Mouse (Mus musculus): ENCODE data around the gene Aamp.
"Not testable (repeated sequence)": the region's sequence is repeated elsewhere in the genome, so short reads cannot be mapped to it uniquely, and the experiment has no call there.

Gene Aamp

DNA sequence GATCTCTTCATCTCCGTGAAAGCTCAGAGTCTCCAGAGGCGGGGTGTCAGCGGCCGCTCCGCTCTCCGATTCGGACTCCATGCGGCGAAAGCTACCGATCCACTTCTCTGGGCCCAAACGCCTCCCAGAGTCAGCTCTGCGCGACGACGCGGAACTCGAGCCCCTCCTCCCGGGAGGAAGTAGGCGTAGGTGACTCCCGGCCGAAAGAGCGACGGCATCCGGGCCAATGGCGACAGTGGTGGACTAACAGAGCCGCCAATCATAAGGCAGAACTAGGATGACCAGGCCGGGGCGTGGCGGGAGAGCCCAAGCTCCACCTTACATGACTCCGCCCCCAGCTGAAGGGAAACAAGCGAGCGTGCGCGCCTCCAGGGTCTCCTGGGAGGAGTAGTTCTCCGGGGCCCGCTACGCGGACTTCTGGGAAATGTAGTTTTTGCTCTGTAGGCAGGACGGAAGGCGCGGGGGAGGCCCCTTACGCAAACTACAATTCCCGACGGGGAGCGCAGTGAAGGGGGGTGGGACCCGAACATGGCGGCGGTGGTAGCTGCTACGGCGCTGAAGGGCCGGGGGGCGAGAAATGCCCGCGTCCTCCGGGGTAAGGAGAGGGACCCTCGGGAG lies at the start of gene Aamp, which contains the start of gene Pnkd:
TSS of gene Aamp (minus strand) at position 196 of the 618 bp plus-strand sequence.
TSS of gene Pnkd (plus strand) at position 388 of the 618 bp plus-strand sequence.
- peak; percentile 100 for DNase-seq (ENCODE audit: low read depth in 1 of 2, low spot score in 2 of 2)

DNA sequence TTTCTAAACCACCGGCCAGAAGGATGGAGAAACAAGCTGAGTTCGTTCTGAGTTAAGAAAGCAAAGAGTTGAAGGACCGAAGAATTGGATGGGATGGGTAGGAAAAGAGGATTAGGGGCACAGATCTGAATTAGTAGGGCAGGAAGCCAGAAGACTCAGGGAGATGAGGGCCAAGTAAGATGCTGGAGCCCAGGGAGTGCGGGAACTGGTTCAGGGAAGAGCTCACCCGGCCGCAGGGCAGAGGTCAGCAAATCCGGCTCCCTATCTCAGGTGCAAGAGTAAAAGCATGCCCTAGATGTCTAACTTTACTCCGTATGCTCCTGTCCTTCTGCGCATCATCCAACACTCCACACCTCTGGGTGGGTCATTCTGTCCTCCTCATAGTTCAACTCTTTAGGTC lies 48.4 kb upstream of the Aamp start:
- no peak for DNase-seq (ENCODE audit: low read depth in 1 of 2, low spot score in 2 of 2)

DNA sequence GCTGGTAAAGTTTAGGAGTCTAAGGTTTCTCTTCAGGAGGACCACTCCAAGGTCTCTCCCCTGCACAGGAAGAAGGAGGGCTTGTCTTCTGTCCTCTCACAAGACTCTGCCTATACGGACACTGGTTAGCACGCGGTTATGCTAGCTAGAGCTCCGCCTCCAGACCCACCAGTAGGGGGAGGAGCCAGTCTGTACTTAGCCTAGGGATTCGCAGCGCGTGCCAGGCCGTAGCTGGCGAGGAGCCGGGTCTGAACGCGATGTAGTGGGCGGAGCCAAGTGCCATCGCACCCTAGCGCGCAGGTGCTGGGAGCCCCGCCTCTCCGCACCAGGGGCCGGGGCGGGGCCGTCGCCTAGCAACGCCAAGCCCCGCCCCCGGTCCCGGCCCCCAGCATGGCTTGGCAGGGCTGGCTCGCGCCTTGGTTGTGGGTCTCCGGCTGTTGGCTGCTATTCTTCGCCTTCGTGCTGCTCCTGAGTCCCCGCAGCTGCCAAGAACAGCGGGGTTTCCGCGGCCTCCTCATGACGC lies 47.8 kb upstream of the Aamp start:
- peak; percentile 71 to 72 for DNase-seq (ENCODE audit: low read depth in 1 of 2, low spot score in 2 of 2)

DNA sequence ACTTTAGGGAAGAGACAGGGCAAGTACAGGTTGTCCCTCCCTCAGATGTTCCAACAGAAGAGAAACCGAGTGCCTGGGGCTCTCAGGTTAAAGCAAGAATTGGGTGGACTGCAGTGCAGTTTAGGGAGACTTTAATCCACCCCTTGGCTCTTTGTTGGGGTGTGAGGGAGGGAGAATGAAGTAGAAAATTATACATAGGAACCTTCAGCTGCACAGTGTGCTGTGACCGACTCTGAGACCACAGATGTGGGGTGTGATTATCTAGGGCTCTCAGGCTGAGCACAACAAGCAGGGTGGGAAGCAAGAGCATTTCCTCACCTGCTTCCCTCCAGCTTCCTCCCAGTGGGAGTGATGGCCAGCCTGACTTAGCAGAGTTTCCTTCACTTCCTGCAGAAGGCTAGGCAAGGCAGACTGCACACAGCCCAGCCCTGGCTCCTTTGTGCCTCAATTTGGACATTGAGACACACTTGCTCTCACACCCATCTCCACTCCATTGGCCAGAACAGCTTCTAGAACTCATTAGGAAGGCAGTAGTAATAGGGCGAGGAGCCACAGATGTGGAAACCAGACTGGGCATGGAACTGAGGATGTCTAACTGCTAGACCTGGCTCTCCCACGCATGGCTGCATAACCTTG lies 46.6 kb upstream of the Aamp start:
- no peak for DNase-seq (ENCODE audit: low read depth in 1 of 2, low spot score in 2 of 2)

DNA sequence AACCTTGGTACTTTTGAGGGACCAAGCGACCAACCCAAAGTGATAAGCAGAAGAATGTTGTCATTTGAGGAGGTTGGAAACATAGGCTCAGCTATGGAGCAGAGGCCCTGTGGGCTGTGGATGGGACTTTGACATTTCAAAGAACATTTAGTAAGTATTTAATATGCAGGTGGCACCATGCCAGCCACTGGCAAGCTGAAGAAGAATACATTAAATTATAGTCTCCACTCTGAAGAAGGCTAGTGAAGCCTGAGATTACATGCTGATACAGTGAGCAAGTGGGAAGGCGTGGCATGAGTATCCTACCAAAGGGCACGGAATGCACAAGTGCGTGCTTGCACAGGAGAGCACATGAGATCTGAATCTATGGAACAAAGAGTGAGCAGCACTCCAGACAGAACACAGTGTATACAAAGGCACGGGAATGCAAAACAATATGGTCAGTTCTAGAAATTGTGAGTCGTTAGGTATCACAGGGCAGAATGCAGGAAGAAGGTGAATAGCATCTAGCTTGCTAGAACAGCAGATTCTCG lies 45.4 kb upstream of the Aamp start:
- no peak for DNase-seq (ENCODE audit: low read depth in 1 of 2, low spot score in 2 of 2)

DNA sequence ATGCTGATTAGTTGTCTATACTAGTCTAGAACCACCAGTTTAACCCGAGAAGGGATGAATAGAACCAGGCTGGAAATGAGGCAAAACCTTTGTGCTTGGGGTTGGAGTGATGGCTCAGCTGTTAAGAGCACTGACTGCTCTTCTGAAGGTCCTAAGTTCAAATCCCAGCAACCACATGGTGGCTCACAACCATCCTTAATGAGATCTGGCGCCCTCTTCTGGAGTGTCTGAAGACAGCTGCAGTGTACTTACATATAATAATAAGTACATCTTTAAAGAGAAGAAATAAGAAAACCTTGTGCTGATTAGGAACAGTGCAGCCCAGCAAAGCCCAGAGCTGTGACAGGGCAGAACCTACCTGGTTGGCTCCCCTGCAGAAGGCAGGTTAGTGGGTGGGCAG lies 42.4 kb upstream of the Aamp start:
- not testable (repeated sequence) for DNase-seq (ENCODE audit: low read depth in 1 of 2, low spot score in 2 of 2)

DNA sequence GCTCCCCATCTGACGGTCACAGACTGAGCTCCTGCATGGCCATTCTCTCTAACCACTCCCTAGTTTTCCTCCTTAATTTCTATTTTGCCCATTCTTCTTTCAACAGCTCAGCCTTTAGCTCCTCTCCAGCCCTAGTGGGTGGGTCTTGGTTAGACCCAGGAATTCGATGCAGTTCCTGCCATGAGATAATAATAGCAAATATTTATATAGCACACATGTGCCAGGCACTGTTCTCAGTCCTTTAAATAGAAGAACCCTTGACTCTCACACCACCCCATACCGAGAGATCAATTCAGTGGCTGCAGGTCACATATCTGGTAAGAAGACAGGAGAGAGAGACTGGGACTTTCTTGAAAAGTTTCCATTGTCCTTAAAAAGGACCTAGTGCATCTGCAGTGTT lies 36.9 kb upstream of the Aamp start:
- no peak for DNase-seq (ENCODE audit: low read depth in 1 of 2, low spot score in 2 of 2)

DNA sequence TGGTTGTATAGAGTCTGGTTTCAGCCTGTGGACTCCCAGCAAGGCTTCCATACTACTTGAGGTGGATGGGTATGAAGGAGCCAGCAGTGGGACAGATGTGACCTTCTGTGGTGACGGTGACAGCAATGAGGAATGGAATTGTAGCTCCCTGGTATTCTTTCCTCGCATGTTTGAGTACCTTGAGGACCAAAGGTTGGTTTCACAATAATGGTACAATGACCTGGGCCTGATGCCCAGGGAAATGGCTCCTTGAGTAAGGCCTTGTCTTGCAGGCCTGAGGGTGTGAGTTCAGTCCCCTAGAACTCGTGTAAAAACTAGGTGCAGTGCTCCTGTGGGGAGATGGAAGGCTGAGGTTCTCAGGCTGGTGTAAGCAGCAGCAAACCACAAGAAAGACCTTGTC lies 34.2 kb upstream of the Aamp start:
- no peak for DNase-seq (ENCODE audit: low read depth in 1 of 2, low spot score in 2 of 2)

DNA sequence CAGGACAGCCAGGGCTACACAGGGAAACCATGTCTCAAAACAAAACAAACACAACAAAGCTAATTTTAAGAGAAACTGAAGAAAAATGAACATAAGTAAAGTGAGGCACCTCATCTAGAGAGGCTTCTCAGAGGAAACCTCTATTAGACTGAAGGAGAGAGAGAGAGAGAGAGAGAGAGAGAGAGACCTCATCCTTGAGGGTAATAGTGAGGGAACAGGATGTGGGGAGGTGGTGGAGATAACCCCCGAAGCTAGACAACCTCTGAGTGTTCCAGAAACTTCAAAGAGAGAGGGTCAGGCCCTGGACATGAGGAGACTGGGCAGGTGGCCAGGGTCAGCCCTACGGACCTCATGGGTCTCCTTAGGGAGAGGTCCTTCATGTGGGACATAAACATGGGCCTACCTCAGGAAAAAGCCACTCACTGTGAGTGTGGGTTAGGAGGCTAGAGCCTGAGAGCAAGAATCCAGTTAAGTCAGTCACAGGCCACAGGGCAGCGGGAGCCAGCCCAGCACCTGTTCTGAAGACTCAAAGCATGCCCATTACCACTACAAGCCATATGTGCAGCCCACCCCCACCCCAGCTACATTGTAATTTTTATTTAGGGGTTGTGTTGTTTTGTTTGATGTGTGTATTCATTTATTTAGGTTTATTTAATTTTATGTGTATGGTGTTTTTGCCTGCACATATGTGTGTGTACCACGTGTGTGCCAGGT lies 31.7 kb upstream of the Aamp start:
- DNase-seq (ENCODE audit: low read depth in 1 of 2, low spot score in 2 of 2), result no peak

DNA sequence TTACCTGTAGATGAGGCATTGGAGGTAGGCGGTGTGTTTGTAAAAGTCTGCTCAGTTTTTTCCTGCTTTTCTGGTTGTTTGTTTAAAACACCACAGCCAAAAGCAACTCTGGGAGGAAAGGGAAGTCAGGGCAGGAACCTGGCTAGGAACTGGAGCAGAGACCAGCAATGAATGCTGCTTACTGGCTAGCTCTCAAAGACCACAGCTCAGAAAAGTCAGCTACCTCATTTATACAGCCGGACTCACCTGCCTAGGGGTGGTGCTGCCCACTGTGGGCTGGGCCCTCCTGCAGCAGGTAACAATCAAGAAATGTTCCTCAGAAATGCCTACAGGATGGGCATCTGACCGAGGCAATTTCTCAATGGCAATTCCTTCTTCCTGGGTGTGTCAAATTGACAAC lies 30.3 kb upstream of the Aamp start:
- DNase-seq (ENCODE audit: low read depth in 1 of 2, low spot score in 2 of 2), result no peak

DNA sequence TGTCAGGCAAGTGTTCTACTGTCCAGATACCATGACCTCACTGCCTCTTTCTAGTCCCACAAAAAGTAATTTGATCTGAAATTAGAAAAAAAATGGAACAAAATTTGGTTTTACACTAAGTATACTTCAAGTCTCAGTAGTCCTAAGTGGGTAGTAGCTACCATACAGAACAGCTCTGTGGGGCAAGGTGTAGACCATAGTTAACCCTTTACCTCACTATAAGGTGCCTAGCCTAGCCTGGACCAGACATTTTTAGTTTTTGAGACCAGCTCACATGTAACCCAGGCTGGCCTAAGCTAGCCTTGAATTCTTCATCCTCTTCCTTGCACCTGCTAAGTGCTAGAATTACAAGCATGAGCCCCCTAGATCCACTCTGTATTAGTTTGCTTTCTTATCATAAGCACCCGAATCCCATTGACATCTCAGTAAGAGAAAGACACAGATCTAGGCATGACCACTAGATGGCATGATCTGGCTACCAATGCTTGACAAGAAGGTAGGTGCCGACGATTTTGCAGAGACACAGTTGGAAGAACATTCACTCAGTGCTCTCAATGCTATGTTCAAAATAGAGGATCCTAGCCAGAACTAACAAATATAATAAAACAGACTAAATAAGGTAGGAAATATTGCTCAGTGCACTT lies 28.6 kb upstream of the Aamp start:
- peak in 1 of 2 experiments; percentile 19 for DNase-seq (ENCODE audit: low read depth in 1 of 2, low spot score in 2 of 2)

DNA sequence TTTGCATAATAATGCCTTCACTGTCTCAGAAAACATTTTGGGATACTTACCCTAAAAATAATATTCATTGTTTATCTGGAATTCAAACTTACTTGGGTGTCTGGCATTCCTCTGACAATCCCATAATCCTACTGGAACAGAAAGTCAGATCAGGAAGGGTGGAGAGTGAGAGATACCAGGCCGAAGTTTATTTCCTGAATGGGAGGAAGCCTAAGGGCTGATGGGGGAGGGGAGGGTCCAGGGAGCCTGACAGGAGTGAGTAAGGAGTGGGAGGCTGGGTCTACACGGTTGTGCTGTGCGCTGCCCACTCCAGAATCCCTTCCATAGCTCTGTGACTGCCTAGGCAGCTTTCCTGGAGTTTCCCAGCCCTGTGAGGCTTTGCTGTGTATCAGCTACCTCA lies 25.2 kb upstream of the Aamp start:
- DNase-seq (ENCODE audit: low read depth in 1 of 2, low spot score in 2 of 2), result no peak

DNA sequence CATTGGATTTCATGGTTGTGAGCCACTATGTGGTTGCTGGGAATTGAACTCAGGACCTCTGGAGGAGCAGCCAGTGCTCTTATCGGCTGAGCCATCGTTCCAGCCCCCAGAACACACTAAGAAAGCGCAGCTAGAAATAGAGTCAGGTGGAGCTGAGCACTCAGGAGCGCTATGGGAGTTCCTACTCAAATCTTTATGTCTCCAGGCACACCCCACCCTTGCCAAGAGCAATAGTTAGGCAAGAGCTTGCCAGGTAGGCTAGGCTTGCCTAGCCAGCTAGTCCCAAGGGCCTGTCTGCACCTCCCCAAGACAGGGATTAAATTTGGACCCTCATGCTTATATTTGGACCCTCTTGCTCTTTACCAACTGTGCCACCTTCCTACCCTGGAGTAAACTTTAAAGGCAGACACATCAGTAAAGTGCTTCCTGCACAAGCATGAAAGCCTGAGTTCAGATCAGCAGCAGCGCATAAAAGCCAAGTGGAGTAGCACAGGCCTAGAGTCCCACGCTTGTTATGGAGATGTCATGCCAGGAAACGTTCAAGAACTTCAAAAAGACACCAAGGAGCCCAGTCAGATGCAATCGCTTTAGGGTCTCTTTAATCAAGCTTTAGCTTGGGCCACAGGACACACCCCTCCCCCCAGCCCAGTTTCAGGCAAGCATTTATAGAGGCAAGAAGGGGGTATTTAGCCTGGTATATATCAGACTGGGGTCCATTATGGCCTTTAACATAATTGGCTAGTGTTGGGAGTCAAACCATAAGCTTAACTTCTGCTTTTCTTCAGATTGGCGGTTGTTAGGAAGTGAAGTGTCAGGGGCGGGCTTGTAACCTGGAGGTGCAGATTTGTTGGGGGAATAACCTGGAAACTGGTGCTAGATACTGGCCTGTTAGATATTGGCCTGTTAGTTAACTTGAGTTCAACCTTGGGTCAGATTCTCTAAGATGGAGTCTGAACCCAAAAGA lies 23.7 kb upstream of the Aamp start:
- DNase-seq (ENCODE audit: low read depth in 1 of 2, low spot score in 2 of 2), result no peak

DNA sequence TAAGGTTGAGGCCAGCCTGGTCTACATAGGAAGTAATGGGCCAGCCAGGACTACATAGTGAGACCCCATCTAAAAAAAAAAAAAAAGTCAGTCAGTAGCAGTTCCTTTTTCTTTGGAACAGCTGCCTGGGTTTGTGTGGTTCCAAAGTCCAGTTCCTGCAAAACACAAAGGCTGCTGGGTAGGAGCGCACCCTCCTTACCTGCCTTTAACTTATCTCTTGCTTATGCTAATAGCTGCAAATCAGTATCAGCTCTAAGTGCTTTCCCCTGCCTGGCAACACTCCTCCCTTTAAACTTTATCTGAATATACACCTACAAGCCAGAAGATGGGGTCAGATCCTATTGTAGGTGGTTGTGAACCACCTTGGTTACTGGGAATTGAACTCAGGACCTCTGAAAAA lies 22.6 kb upstream of the Aamp start:
- DNase-seq (ENCODE audit: low read depth in 1 of 2, low spot score in 2 of 2), result no peak

DNA sequence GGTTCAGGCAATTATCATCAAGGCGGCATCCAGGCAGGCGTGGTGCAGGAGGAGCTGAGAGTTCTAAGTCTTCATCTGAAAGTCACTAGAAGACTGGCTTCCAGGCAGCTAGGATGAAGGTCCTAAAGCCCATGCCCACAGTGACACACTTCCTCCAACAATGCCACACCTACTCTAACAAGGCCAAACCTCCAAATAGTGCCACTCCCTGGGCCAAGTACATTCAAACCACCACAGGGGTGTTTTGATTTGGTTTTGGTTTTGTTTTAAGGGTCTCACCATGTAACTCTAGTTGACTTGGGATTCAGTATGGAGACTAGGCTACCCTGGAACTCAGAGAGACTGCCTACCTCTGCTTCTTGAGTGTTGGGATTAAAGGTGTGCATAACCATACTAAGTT lies 21.0 kb upstream of the Aamp start, which contains the start of gene Tmbim1:
TSS of gene Tmbim1 (minus strand) at position 101 of the 400 bp plus-strand sequence.
- no peak for DNase-seq (ENCODE audit: low read depth in 1 of 2, low spot score in 2 of 2)

DNA sequence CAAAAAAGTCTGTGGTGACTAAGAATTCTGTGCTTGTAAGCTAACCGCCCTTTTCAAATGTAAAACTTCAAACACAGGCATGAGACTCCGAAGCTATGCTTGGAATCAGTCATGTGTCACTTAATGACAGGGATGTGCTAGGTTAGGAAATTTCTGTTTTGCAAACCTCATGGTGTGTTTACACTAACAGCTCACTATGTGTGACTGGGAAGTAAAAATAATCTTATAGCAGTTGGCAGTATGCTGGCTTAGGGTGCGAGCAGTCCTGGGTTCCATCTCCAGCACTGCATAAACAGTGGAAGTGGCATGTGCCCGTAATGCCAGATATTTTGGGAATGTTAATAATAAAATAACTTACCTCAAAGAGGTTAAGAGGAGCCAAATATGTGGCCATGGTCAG lies 20.4 kb upstream of the Aamp start:
- no peak for DNase-seq (ENCODE audit: low read depth in 1 of 2, low spot score in 2 of 2)

DNA sequence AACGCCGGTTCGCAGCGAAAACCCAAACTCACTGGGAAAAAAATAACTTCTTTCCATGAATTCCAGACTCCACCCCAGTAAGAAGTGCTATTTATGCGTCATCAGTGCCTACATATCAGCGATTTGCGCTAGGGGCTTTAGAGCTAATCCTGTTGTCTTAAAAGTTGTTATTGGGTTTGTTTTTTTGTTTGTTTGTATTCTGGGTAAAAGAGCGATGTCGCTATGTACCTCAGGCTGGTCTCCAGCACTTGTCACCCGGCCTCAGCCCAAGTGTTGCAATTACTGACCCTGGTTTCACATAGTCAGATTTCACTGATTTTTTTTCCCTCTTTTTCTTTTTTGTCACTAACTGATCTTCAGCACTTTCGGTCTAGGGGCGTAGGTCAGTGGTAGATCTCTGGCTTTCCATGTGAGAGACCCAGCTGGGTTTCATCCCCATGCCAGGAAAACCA lies 19.8 kb upstream of the Aamp start:
- DNase-seq (ENCODE audit: low read depth in 1 of 2, low spot score in 2 of 2), result no peak

DNA sequence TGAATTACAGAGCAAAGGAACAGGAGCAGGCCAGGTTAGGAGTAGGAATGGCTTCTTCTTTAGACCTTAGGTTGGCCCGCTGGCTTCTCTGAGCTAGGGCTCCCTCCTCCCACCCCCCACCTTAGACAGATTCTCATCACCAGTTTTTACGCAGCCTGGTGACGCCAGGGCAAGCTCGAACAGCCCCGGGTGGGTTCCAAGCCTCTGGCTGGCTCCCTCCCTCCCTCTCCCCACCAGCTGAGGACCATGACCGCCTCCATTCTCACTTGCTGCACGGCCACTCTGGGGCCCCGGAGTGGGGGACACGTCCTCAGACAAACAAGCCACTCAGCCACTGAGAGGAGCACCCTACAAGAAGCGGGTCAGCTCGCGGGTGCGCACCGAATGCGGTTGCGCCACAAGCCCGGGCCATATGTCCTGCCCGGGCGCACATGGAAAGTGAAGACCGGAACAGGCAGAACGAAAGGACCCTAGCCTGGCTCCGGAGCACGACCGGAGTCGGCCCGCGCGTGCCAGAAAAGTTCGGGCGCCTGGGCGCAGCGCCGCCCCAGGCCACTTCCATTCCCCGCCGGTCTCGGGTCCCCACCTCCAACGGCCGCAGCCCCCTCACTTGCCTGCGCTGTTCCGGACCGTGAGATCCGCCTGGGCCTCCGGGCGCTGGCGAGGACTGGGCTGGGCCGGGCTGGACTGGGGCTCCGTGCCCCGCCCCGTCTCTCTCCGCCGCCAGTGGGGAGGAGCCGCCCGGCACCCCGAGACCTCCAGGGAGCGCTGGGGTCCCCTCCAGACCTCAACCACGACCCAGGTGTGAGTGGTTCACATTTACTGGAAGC lies 19.2 kb upstream of the Aamp start:
- DNase-seq (ENCODE audit: low read depth in 1 of 2, low spot score in 2 of 2), result peak in 1 of 2 experiments; percentile 61

DNA sequence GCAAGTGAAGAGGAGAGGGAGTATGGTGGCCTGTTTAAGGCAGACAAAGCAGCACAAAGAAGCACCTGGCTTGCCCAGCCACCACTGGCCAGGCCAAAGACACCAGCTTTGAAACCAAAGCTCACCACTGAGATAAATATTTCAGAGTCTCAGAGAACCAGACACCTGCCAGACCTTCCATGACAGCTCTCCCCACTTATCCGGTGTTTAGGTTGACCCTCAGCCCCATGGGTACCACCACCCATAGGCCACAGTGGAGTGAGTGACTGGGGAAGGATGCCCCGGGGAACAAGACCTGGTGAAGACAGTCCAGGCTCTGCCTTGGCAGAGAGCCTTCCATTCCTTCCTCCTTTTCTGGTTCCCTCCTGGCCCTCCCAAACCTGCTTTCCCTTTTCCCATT lies 18.3 kb upstream of the Aamp start:
- DNase-seq (ENCODE audit: low read depth in 1 of 2, low spot score in 2 of 2), result no peak

All from monocyte, adult 2 months (primary cell).